Mouse (Mus musculus): ENCODE results near the gene Shq1.
A peak's percentile ranks its signal among the peaks of the same experiment; 100 is the strongest.

Shq1 gene

DNA sequence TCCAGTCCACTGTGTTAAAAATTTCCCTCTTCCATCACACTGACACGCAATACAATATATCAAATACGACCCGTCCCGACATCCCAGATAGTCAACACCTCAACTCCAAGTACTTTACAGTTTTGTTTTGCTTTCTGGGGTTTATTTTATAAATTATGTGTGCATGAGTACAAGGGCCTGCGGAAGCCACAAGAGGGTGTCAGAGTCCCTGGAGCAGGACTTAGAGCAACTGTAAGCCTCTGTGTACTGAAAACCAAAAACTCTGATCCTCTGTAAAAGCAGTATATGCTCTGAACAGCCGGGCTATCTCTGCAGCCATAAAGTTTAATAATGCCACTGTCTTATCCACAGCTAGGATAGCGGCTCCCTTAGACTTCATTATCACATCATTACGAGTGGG, 3.3 kb downstream of the Shq1 start:
- no peak for DNase-seq (ENCODE audit: low spot score)

GRCm38 (mm10) chr6:100662224-100662623, 8.7 kb downstream of the Shq1 start:
- DNase-seq (ENCODE audit: low spot score), result no peak

GRCm38 (mm10) chr6:100660395-100660794, 10.6 kb downstream of the Shq1 start:
- DNase-seq (ENCODE audit: low spot score), result peak; percentile 7

DNA sequence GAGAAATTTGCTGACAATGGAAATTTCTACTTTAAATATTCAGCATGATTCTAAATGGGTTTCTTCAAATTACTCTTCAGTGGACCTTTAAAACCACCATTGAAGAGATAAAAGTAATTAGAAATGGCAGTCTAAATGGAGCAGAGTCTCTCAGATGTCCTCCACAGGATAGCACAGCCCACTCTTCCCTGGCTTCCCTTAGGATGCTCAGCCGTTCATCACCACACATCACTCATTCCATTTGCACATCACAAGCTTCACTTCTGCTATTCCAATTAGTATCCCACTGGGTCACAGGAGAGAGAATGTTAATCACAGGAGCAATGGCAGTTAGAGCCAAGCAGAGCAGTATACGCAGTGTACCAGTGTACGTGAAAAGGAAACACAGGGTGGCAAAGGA, 18.4 kb downstream of the Shq1 start:
- DNase-seq (ENCODE audit: low spot score), result no peak

GRCm38 (mm10) chr6:100647196-100647595, 23.8 kb downstream of the Shq1 start:
- DNase-seq (ENCODE audit: low spot score), result no peak

DNA sequence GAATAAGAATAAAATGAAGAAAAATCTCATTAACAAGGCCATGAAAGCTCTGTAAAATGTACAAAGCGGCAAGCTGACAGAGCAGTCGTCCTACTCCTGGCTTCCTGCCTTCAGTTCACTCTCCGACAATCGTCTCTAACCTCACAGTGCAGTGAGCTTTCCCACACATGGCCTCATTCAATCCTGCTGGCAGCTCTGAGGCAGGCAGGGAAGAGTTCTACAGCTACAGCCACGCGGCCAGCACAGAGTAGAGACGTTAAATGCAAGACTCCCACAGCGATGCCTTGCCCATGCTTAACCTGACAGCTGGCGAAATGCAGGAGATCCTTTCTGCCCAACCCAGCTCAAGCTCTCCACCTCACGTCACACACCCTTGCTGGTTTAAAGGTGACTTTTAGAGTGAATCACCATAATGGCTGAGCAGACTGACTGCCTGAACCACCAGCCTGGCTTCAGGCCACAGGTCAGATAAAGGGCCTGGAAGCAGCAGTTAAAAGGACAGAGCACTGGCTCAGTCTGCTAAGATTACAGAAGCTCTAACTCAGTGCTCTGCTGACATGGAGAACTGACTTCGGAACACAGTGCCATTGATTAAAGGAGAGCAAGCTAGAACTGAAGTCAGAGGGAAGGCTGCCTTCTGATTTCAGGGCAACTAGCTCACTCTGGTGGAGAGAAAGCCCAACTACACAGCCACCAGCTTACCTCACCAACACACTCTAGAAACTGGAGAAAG, 25.3 kb downstream of the Shq1 start:
- DNase-seq (ENCODE audit: low spot score), result peak; percentile 41

- no peak for DNase-seq (ENCODE audit: low spot score)
Measured at GRCm38 (mm10) chr6:100644631-100645030, 26.3 kb downstream of the Shq1 start.

- no peak for DNase-seq (ENCODE audit: low spot score)
Measured at GRCm38 (mm10) chr6:100642786-100643185, 28.2 kb downstream of the Shq1 start.

GRCm38 (mm10) chr6:100640591-100640990, 30.4 kb downstream of the Shq1 start:
- no peak for DNase-seq (ENCODE audit: low spot score)

DNA sequence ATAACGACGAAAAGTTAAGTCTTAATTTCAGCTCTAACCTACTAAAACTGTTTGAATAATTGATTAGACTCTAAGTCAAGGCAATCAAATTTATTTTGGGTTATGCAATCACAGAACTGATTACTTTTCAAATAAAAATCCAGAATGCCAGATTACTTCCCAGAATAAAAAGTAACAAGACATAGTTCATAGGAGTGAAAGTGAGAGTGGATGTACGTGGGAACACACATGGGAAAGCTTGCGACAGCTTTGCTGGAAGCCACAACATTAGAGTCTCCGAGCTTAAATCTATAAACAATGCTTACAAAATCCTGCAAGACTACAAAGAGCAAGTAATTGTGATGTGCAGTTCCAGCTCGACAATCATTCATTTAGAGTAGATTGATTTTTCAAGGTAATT, 41.9 kb downstream of the Shq1 start:
- no peak for DNase-seq (ENCODE audit: low spot score)

GRCm38 (mm10) chr6:100628223-100628622, 42.7 kb downstream of the Shq1 start:
- no peak for DNase-seq (ENCODE audit: low spot score)

DNA sequence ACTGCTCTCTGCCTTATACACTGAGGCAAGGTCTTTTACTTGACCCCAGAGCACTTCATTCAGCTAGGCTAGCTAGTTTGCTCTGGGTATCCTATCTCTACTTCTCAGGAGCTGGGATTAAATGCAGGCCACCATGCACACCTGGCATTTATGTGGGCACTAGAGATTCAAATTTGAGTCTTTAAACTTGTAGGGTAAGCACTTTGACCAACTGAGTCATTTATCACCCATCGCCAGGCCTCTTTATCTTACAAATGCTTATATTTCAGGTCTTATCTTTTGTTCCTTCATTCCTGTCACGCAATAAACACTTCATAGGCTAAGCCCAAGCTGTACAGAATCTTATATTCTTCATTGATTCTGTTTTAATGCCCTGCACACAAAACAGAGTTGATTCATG, 47.0 kb downstream of the Shq1 start:
- DNase-seq (ENCODE audit: low spot score), result no peak

DNA sequence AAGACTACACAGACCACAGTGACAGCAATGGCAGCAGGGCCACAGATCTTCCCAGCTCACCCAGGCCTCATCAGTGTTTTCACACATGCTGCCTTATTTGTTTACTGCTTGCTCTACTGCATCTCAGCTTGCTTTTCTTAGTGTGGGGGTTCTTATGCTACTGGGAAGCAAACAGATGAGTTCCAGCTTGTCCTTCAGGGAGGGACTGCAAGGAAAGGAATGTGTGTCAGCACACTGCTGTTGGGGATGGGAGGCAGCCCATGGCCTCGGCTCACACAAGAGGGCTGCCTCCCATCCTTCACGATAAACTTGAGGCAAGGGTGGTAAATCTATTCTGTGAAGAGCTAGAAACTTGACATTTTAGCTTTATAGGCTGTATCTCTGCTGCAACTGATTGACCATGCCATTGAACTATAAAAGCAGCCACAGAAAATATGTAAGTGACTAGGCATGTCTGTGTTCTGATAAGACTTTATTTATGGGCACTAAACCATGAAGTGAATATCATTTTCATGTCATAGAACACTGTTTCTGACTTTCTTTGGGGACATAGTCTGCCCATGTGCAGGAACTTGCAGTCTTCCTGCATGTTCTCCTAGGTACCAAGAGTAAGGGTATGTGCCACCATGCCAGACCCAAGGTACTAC, 48.0 kb downstream of the Shq1 start:
- no peak for DNase-seq (ENCODE audit: low spot score)

GRCm38 (mm10) chr6:100620411-100620810, 50.5 kb downstream of the Shq1 start:
- DNase-seq (ENCODE audit: low spot score), result no peak

- no peak for DNase-seq (ENCODE audit: low spot score)
Measured at GRCm38 (mm10) chr6:100619309-100619708, 51.6 kb downstream of the Shq1 start.

- DNase-seq (ENCODE audit: low spot score), result no peak
Measured at GRCm38 (mm10) chr6:100616133-100616532, 54.8 kb downstream of the Shq1 start.

DNA sequence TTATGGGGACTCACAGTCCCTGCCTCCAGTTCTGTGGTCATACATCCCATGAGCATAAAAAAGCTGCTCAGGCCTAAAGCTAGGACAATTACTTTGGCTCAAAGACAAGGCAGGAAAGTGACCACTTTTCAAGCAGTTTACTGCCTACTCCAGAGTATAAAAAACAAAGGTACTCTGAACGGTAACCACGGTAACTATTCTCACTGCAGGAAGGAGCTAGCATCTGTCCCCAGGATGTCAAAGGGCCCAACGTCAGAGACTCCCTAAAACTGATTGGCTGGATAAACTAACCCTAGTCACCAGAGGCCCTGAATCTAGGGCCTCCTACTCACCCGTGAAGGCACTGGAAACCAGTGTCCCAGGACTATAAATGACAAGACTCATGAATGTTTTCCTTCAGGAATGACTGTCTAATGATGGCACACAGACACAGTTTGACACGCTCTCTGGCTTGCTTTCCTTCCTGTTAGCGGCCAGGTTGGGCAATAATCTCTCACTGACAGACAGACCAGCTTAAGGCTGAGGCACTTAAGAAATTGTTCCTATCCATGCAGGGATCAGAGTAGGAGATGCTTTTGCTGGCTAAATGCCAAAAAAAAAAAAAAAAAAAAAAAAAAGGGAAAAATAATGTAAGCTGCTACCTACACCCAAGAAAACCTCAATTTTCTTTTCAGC, 57.2 kb downstream of the Shq1 start:
- DNase-seq (ENCODE audit: low spot score), result no peak

GRCm38 (mm10) chr6:100610897-100611575, 59.9 kb downstream of the Shq1 start:
- no peak for DNase-seq (ENCODE audit: low spot score)

GRCm38 (mm10) chr6:100610182-100610581, 60.8 kb downstream of the Shq1 start:
- no peak for DNase-seq (ENCODE audit: low spot score)

DNA sequence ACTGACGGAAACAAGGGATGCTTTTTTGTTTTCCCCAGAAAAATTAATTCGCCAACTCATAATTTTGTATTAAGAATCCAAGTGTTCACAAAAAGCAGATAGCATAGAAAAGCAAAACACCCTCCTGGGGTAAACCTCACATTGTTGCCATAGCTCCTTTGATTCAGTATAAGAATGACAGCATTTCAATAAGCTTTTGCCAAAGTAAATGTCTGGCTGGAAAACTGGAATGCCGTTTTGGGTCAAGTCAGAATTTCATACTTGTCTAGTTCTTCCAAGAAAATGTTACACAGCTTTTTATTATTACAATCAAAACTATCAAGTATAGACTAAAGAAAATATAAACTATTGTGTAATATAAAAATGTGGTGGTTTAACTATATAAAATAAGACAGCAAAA, 61.7 kb downstream of the Shq1 start:
- no peak for DNase-seq (ENCODE audit: low spot score)

DNA sequence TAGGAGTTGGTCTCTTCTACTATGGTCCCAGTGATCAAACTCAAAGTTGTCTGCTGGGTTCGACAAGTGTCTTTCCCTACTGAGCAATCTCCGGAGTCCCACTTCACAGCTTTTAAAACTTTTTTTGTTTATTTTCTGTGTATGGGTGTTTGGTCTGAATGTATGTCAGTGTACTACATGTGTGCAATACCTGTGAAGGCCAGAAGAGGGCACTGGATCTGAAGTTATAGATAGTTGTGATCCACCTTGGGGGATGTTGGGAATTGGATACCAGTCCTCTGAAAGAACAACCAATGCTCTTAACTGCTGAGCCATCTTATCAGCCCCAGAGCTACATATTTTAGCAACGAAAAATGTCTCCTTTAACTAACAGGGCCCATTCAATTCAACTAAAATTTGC, 62.5 kb downstream of the Shq1 start:
- DNase-seq (ENCODE audit: low spot score), result no peak

DNA sequence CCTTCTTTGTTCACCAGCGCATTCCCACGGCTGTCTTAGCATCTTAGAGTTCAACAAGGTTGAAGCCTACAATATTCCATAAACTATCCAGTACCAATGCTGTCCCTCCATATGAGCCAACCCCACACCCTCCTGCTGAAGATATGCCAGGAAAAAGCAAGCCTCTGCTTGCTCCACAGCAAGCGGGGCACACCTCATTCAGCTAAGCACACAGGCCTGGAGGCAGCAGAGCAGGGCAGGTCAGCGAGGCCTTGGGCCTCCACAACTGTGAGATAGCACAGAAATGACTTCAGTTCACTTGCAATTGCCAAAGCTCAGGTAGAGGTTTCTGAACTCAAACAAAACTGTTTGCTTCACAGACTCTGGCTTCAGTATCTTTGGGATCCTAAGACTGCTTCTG, 64.2 kb downstream of the Shq1 start:
- DNase-seq (ENCODE audit: low spot score), result no peak

DNA sequence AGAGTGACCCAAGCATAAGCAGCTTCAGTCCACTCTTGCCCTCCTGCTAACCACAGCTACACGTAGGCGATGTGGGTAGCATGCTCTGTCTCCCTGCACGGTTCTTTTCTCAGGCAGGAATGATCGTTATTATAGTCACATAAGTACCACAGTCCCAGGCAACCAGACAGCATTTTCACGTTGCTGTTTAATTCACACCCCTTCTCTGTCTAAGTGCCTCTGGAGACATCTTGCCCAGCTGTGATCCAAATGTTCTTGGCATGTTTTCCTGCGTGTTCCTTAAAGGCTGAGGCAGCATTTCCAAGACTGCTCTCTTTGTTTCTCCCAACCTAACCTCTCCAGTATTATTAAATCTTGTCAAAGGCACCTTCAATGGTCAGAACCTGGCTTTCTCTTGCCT, 67.3 kb downstream of the Shq1 start:
- no peak for DNase-seq (ENCODE audit: low spot score)
